Mouse (Mus musculus) neural tube, embryonic 15.5 days (tissue): ENCODE measurements around the gene Zfp354b. TPM values are rescaled to one million over a fixed set of nuclear protein-coding genes. Genes with fewer than 3 reads are reported as not detected.

Source experiments
- ATAC-seq: fragments of 200-750 bp; cut with Nextera tagmentation; 2 replicates; pipeline ENCODE4 v1.8.0; 2017; ENCODE audit warnings: mild to moderate bottlenecking, moderate TSS enrichment, moderate library complexity; ENCODE audit not compliant: low FRiP score
- H3K27ac ChIP-seq: fragments of 300-500 bp; sonication (generic); replicated peaks from 2 replicates; pipeline ENCODE4 v1.5.1; 2015; ENCODE audit warnings: mild to moderate bottlenecking, inconsistent platforms
- H3K27me3 ChIP-seq: fragments of 300-500 bp; sonication (generic); replicated peaks from 2 replicates; pipeline ENCODE4 v1.6.1; 2015; ENCODE audit warnings: inconsistent platforms
- H3K36me3 ChIP-seq: fragments of 300-500 bp; sonication (generic); 2 replicates; pipeline ENCODE4 v1.6.1; 2015; ENCODE audit warnings: inconsistent platforms
- H3K4me1 ChIP-seq: fragments of 300-500 bp; sonication (generic); 2 replicates; pipeline ENCODE4 v1.6.1; 2015; ENCODE audit warnings: inconsistent platforms
- H3K4me2 ChIP-seq: fragments of 300-500 bp; sonication (generic); 2 replicates; pipeline ENCODE4 v1.6.1; 2015; ENCODE audit warnings: inconsistent platforms, mild to moderate bottlenecking, moderate library complexity
- H3K4me3 ChIP-seq: fragments of 300-500 bp; sonication (generic); replicated peaks from 2 replicates; pipeline ENCODE4 v1.5.1; 2015; ENCODE audit warnings: mild to moderate bottlenecking, inconsistent platforms
- H3K9ac ChIP-seq: fragments of 300-500 bp; sonication (generic); replicated peaks from 2 replicates; pipeline ENCODE4 v1.6.1; 2015; ENCODE audit warnings: mild to moderate bottlenecking, inconsistent platforms
- H3K9me3 ChIP-seq: fragments of 300-500 bp; sonication (generic); replicated peaks from 2 replicates; pipeline ENCODE4 v1.6.1; 2016; ENCODE audit warnings: inconsistent platforms
- WGBS: fragments of 180-500 bp; shearing (Covaris S2); methylation state at CpG from one replicate; pipeline ENCODE4 v1.1.7; 2015; ENCODE audit warnings: mixed read lengths; 5-methylcytosine and 5-hydroxymethylcytosine counted together
- polyA plus RNA-seq: library from polyadenylated mRNA; unstranded; fragments of >200 nt; fragmentation: Nextera tagmentation; extraction: Ambion mirVana; gene quantifications from 2 replicates; pipeline ENCODE4 v1.2.1, GENCODE M21; 2015

Gene Zfp354b
- polyA plus RNA-seq: 5.2 and 5.9 TPM in 2 replicates

DNA sequence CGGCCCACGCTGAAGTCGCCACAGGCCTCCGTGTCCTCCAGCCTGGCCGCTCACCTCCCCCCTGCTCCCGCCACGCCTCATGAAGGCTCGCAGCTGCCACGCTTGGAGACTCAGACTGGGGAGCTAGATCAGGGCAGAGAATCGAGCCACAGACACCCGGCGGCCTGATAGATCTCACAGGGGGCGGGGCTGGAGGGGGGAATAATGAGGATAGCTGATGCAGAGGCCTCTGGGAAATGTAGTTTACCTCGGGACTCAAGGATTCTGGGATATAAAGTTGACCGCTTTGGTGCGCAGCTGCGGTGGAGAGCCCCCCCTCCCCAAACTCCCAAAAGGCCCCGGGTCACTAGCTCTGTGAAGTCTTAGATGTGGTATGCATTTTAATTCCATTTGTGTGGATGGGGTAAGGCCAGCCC, at the start of gene Zfp354b:
TSS of gene Zfp354b (minus strand) at position 183 of the 416 bp plus-strand sequence.
- WGBS: under 1% methylated on average over 18 of the region's 18 CpGs
- peak within 1 kb of the TSS; percentile 82 for H3K9ac ChIP-seq
- no peaks in the 10 kb centered on the region for H3K36me3 ChIP-seq
- H3K4me3 ChIP-seq: peak within 1 kb of the TSS; percentile 70
- H3K4me2 ChIP-seq: peak within 1 kb of the TSS; percentile 76
- peak within 1 kb of the TSS; percentile 92 for H3K27ac ChIP-seq
- ATAC-seq: peak; percentile 94
- H3K9me3 ChIP-seq: no peaks in the 10 kb centered on the region
- no peaks in the 10 kb centered on the region for H3K27me3 ChIP-seq
- H3K4me1 ChIP-seq: peaks cover 11% of the 10 kb centered on the region

DNA sequence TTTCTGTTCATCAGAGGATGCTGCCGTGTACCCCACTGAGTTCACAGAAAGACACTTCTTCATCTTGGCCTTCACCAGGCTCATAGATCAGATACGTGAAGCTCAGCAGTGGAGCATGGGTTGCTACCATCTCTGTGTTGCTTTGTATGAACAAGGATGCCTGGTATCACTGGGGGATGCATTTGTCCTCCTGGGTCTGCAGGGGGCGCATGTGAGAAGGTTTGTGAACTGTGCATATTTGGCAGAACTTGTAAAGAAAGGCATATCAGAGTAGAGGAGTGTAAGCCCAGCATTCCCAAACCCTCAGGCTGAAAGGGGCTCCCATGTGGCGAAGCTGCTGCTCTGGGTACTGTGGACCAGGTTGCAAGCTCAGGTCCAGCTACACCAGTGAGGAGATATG, 45.8 kb upstream of the Zfp354b start:
- Histone ChIP-seq H3K36me3 (no peaks in the 10 kb centered on the region), H3K9ac (no peak overlapping the region), H3K27me3 (no peaks in the 10 kb centered on the region), H3K4me2 (no peak overlapping the region), H3K4me3 (no peak overlapping the region), H3K9me3 (no peaks in the 10 kb centered on the region), H3K27ac (no peak overlapping the region), H3K4me1 (no peaks in the 10 kb centered on the region)
- no peak for ATAC-seq
- WGBS: 75% methylated on average over 4 of the region's 4 CpGs

DNA sequence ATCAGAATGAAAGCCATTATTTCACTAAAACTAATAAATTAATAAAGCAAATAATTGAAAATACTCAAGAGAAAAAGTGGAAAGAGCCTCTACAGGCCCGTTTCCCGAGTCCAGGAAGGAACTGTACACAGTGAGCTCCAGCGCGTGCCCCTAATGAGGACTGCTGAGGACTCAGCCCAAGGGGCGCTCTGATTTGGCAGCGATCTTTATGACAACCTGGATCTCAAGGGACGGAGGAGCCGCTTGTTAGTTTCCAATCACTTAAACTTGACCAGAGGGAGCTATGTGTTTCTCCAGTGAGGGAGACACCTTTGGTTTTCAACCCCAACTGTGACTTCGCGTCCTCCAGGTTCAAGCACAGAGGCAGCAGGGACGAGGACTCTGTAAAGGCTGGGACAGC, 34.8 kb upstream of the Zfp354b start, which contains the start of gene Olfr1378:
TSS of gene Olfr1378 (plus strand) at position 301 of the 400 bp plus-strand sequence.
- Histone ChIP-seq H3K4me3 (no peak within 1 kb of the TSS), H3K27ac (no peak within 1 kb of the TSS), H3K9me3 (no peaks in the 10 kb centered on the region), H3K9ac (no peak within 1 kb of the TSS), H3K4me2 (no peak within 1 kb of the TSS), H3K27me3 (no peaks in the 10 kb centered on the region), H3K4me1 (no peaks in the 10 kb centered on the region; the same call in 1 of the 2 replicates), H3K36me3 (no peaks in the 10 kb centered on the region)
- ATAC-seq: no peak
- WGBS: 86% methylated on average over 11 of the region's 11 CpGs

DNA sequence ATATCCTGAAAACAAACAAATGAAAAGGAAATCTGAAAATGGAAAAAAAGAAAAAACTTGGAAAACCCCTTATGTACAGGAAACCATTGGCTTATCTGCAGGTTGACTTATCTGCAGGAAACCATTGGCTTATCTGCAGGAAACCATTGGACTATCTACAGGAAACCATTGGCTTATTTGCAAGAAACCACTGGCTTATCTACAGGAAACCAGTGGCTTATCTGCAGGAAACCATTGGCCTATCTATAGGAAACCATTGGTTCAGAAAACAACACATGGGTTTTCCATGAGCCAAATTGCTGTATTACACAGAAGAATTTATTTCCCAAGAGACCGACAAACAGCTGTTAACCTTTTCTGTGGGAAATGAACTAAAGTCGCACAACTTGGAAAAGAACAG, 33.5 kb upstream of the Zfp354b start:
- Histone ChIP-seq H3K4me1 (peaks cover 4% of the 10 kb centered on the region; the same call in 1 of the 2 replicates), H3K4me2 (no peak overlapping the region), H3K4me3 (no peak overlapping the region), H3K27ac (no peak overlapping the region), H3K9me3 (no peaks in the 10 kb centered on the region), H3K36me3 (no peaks in the 10 kb centered on the region), H3K9ac (no peak overlapping the region), H3K27me3 (no peaks in the 10 kb centered on the region)
- WGBS: 87% methylated on average over 2 of the region's 2 CpGs
- ATAC-seq: no peak

DNA sequence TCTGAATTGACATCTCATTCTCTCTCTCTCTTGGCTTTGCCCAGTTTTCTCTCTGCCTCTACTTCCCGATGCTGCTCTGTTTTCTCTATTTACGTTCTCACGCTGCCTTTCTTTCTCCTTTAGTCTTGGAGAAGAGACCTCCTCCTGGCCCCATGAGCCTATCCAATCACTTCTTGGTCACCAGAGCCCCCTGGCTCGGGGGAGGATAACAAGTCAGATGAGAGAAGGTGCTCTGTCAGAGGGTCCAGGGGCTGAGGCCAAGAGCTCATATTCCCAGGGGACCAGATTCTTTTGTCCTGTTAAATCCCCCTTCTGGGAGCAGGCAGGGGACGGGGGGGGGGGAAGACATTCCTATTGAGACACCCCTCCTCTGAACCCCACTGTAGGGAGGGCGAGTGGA, 22.2 kb upstream of the Zfp354b start, which contains the start of gene Prop1:
TSS of gene Prop1 (minus strand) at position 101 of the 400 bp plus-strand sequence.
- Histone ChIP-seq H3K4me3 (no peak within 1 kb of the TSS), H3K36me3 (no peaks in the 10 kb centered on the region), H3K9me3 (no peaks in the 10 kb centered on the region), H3K27ac (no peak within 1 kb of the TSS), H3K27me3 (no peaks in the 10 kb centered on the region), H3K9ac (no peak within 1 kb of the TSS), H3K4me1 (no peaks in the 10 kb centered on the region), H3K4me2 (no peak within 1 kb of the TSS)
- no peak for ATAC-seq
- WGBS: 74% methylated on average over 6 of the region's 6 CpGs

DNA sequence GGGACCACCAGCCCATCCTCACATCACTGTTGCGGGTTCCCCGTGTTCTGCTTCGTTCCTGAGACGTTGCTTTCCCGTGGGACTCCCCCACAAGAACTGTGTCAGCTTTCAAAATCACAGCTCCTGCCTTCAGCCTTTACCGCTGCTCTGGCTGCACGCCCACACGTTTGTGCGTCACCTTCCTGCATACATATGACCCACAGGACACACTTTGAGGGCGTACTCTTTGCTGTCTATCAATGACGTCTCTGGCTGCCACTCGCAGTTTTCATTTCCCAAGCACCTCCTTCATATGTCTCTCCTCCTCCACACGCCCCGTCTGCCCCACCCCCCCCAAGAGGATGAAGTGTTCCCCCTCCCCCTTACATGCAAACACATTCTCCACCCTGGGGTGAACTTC, 20.9 kb upstream of the Zfp354b start:
- WGBS: 76% methylated on average over 14 of the region's 14 CpGs
- Histone ChIP-seq H3K4me3 (no peak overlapping the region), H3K4me2 (no peak overlapping the region), H3K4me1 (no peaks in the 10 kb centered on the region), H3K27ac (no peak overlapping the region), H3K27me3 (no peaks in the 10 kb centered on the region), H3K9ac (no peak overlapping the region), H3K36me3 (no peaks in the 10 kb centered on the region), H3K9me3 (no peaks in the 10 kb centered on the region)
- ATAC-seq: no peak

DNA sequence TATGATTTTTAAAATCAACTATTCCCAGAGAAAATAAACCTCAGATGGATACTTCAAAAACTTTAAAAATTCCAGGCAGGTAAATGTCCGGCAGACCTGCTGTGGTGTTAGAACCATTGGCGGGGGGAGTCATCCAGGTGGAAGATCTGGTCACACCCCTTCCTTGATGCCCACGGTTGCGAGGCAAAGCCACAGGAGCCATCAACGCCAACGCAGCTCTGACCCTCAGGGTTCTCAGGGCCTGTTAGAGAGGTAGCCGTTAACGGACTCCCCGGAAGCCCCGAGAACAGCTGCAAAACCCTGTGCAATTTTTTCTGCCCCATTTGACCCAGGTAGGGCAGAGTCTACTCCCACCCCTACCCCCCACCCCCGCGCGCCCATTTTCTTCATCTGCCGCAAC, 12.1 kb upstream of the Zfp354b start, which contains the start of gene 4933414I15Rik:
TSS of gene 4933414I15Rik (minus strand) at position 260 of the 400 bp plus-strand sequence.
- WGBS: 86% methylated on average over 14 of the region's 14 CpGs
- no peaks in the 10 kb centered on the region for H3K4me1 ChIP-seq

DNA sequence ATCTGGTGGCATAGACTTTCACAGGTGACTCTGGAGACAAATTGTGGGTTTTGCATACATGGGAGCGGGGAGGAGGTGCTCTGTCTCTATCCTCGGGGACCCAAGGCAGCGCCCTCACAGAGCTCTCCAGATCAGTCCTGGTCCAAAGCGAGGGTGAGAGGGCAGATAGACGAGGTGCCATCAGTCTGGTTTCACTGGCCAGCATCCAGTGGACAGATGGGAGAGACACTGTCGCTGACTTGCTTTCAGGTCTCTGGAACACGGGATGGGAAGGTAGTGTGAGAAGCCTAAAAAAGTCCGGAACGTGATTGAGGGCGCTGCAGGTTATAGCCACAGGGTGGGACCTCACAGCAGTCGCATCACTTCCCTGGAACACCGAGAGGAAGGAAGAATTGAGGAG, 11.0 kb upstream of the Zfp354b start:
- no peak for ATAC-seq

More for the DNA sequence above, 12.1 kb upstream of the Zfp354b start, which contains the start of gene 4933414I15Rik:
- H3K4me2 ChIP-seq: no peak within 1 kb of the TSS
- H3K4me3 ChIP-seq: no peak within 1 kb of the TSS
- H3K27me3 ChIP-seq: no peaks in the 10 kb centered on the region
- H3K36me3 ChIP-seq: no peaks in the 10 kb centered on the region
- H3K27ac ChIP-seq: no peak within 1 kb of the TSS
- ATAC-seq: no peak
- no peaks in the 10 kb centered on the region for H3K9me3 ChIP-seq
- no peak within 1 kb of the TSS for H3K9ac ChIP-seq

DNA sequence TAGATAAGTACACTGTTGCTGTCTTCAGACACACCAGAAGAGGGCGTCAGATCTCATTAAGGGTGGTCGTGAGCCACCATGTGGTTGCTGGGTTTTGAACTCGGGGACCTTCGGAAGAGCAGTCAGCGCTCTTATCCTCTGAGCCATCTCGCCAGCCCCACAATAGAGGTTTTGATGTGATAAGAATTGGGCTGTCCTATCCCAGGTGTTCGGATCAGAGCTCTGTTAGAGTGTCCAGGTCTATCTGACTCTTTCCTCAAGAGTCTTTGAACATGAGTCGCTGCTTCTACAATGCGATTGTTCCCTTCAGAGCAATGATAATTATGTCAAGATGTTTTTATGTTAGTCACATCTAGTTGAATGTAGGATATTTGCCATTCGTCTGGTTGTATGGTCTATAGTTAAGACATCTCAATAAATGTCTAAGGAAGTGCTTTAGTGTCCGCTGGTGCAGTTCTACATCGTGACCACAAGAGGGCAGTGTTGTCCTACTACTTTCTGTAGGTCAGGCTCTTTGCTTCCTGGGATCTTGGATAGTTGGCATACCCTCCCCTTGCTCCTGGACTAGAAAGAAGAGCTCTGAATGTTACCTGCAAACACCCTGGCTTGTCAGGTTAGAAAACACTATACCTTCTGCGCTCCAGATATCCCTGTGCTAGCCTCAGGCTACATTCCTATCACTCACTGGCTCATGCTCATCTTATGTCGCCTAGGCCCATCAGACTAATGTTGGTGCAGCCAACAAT, 8.4 kb upstream of the Zfp354b start:
- ATAC-seq: peak; percentile 79
- no peak overlapping the region for H3K27ac ChIP-seq
- 40% methylated on average over 14 of the region's 14 CpGs for WGBS
- no peaks in the 10 kb centered on the region for H3K27me3 ChIP-seq
- H3K4me3 ChIP-seq: no peak overlapping the region
- no peaks in the 10 kb centered on the region for H3K4me1 ChIP-seq
- no peak overlapping the region for H3K4me2 ChIP-seq
- H3K9me3 ChIP-seq: no peaks in the 10 kb centered on the region
- H3K36me3 ChIP-seq: no peaks in the 10 kb centered on the region
- H3K9ac ChIP-seq: no peak overlapping the region

More for the DNA sequence above, 11.0 kb upstream of the Zfp354b start:
- Histone ChIP-seq H3K27me3 (no peaks in the 10 kb centered on the region), H3K27ac (no peak overlapping the region), H3K9me3 (no peaks in the 10 kb centered on the region), H3K4me1 (no peaks in the 10 kb centered on the region), H3K4me2 (no peak overlapping the region), H3K9ac (no peak overlapping the region), H3K36me3 (no peaks in the 10 kb centered on the region), H3K4me3 (no peak overlapping the region)
- WGBS: 72% methylated on average over 12 of the region's 12 CpGs

DNA sequence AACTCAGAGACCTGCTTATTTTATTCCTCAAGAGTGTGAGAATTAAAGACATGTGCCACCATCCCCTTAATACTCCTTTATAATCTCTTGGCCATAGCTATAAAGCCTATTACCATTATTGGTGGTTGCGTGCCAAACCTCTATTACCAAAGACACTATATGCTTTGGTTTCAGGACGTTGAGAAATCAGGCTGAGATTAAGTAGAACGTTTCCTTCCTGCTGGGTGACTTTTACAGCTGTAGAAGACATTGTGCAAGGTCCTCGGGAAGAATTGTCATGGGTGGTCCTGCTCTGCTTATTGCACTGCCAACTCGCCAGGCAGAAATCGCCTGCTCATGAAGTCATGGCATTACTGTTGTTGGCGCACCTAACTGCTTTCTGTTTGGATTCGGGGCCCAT, 7.0 kb upstream of the Zfp354b start:
- ATAC-seq: no peak
- Histone ChIP-seq H3K36me3 (no peaks in the 10 kb centered on the region), H3K9me3 (no peaks in the 10 kb centered on the region), H3K27ac (no peak overlapping the region), H3K27me3 (no peaks in the 10 kb centered on the region), H3K4me1 (no peaks in the 10 kb centered on the region), H3K4me3 (no peak overlapping the region), H3K9ac (no peak overlapping the region), H3K4me2 (no peak overlapping the region)
- 80% methylated on average over 8 of the region's 8 CpGs for WGBS

DNA sequence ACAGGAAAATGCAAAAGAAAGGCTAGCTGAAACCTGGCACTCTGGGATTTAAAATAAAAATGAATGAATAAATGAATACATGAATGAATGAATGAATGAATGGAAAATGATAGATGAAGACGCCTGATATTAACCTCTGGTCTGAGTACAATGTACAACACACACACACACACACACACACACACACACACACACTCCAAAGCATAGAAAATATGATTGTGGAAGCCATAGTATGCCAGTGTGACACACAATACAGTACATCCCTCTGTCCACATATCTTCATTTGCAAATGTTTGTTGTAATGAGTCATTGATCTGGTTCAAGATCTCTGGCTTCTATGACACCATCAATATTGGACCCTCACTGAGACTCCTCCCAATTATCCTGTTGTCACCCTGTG, 607 bp upstream of the Zfp354b start:
- H3K9ac ChIP-seq: no peak overlapping the region

DNA sequence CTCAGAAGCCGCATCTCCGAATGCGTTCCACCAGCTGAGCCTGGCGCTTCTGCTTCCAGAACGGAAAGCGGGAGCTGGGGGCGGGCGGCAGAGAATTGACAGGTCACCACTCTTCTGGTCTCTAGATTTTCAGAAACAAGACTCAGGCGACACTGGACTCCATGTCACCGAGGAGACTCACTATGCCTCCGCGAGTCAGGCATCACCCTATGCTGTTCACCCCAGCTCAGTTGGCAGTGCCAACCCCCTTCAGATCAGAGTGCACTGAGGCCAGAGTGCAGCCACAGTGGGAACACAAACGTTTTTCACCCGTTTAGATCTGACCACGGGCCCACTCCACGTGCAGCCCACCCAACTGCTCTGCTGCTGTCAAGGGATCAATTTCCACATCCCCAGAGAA, 412 bp downstream of the Zfp354b start:
- 2% methylated on average over 16 of the region's 16 CpGs for WGBS

More for the DNA sequence above, 607 bp upstream of the Zfp354b start:
- Histone ChIP-seq H3K27me3 (no peaks in the 10 kb centered on the region), H3K36me3 (no peaks in the 10 kb centered on the region), H3K4me1 (peaks cover 11% of the 10 kb centered on the region), H3K27ac (peak overlapping the region; percentile 92), H3K4me3 (peak overlapping the region; percentile 70; the same call in 1 of the 2 replicates), H3K9me3 (no peaks in the 10 kb centered on the region), H3K4me2 (peak overlapping the region; percentile 76)
- WGBS: 79% methylated on average over 1 of the region's 1 CpGs
- peak; percentile 24 for ATAC-seq

More for the DNA sequence above, 412 bp downstream of the Zfp354b start:
- H3K36me3 ChIP-seq: no peaks in the 10 kb centered on the region
- ATAC-seq: peak; percentile 78
- no peaks in the 10 kb centered on the region for H3K27me3 ChIP-seq
- peaks cover 11% of the 10 kb centered on the region for H3K4me1 ChIP-seq
- peak overlapping the region; percentile 92 for H3K27ac ChIP-seq
- H3K9ac ChIP-seq: peak overlapping the region; percentile 82
- peak overlapping the region; percentile 76 for H3K4me2 ChIP-seq
- no peaks in the 10 kb centered on the region for H3K9me3 ChIP-seq
- H3K4me3 ChIP-seq: peak overlapping the region; percentile 70
